Mouse (Mus musculus) T-helper 1 cell (primary cell): ENCODE results near the gene Mcl1.

ENCODE experiments used
- in situ Hi-C: fragments of 300-600 bp; cut with MboI, MseI; formaldehyde crosslinking; loops from one replicate; pipeline ENCODE4 v1.15.1; 2025; ENCODE audit warnings: high pct_unique_total_duplicates

Mcl1 gene

GRCm38 (mm10) chr3:95685701-95686100, 27.1 kb downstream of the Mcl1 start:
- in situ Hi-C loops, result no loop called here

- in situ Hi-C loops, result no loop called here
Measured at GRCm38 (mm10) chr3:95686492-95687167, 28.0 kb downstream of the Mcl1 start.

GRCm38 (mm10) chr3:95687168-95687523, 28.6 kb downstream of the Mcl1 start:
- in situ Hi-C loops, result no loop called here

- in situ Hi-C loops, result no loop called here
Measured at GRCm38 (mm10) chr3:95687524-95688421, 29.2 kb downstream of the Mcl1 start, which contains the start of gene Adamtsl4. Gene Adamtsl4 (minus strand): TSS chr3:95687917.

GRCm38 (mm10) chr3:95689171-95689915, 30.8 kb downstream of the Mcl1 start:
- in situ Hi-C loops, result no loop called here

- in situ Hi-C loops, result loop anchor here (5.0 kb wide), 1 partner anchor 97 kb away; no protein-coding TSS in a partner anchor
Measured at GRCm38 (mm10) chr3:95689940-95690339, 31.4 kb downstream of the Mcl1 start.

GRCm38 (mm10) chr3:95690552-95690951, 32.0 kb downstream of the Mcl1 start:
- in situ Hi-C loops, result loop anchor here (5.0 kb wide), 1 partner anchor 97 kb away; no protein-coding TSS in a partner anchor

GRCm38 (mm10) chr3:95692677-95693076, 34.1 kb downstream of the Mcl1 start:
- in situ Hi-C loops, result loop anchor here (5.0 kb wide), 1 partner anchor 95 kb away; no protein-coding TSS in a partner anchor

GRCm38 (mm10) chr3:95693821-95694807, 35.5 kb downstream of the Mcl1 start:
- in situ Hi-C loops, result loop anchor here (5.0 kb wide), 1 partner anchor 93 kb away; no protein-coding TSS in a partner anchor

GRCm38 (mm10) chr3:95694808-95695703, 36.5 kb downstream of the Mcl1 start:
- in situ Hi-C loops, result loop anchor here (5.0 kb wide), 2 partner anchors 42 to 92 kb away; partner anchors contain the start of gene Ecm1

- in situ Hi-C loops, result loop anchor here (5.0 kb wide), 1 partner anchor 42 kb away; the partner anchor contains the start of gene Ecm1
Measured at GRCm38 (mm10) chr3:95695796-95696195, 37.2 kb downstream of the Mcl1 start.

GRCm38 (mm10) chr3:95696360-95696759, 37.8 kb downstream of the Mcl1 start:
- in situ Hi-C loops, result loop anchor here (5.0 kb wide), 1 partner anchor 41 kb away; the partner anchor contains the start of gene Ecm1

GRCm38 (mm10) chr3:95698286-95698685, 39.7 kb downstream of the Mcl1 start:
- in situ Hi-C loops, result loop anchor here (5.0 kb wide), 1 partner anchor 39 kb away; the partner anchor contains the start of gene Ecm1

- in situ Hi-C loops, result no loop called here
Measured at GRCm38 (mm10) chr3:95700233-95700681, 41.7 kb downstream of the Mcl1 start.

GRCm38 (mm10) chr3:95701085-95701484, 42.5 kb downstream of the Mcl1 start:
- in situ Hi-C loops, result no loop called here

GRCm38 (mm10) chr3:95701877-95702540, 43.4 kb downstream of the Mcl1 start:
- in situ Hi-C loops, result no loop called here

GRCm38 (mm10) chr3:95703276-95703675, 44.7 kb downstream of the Mcl1 start:
- in situ Hi-C loops, result no loop called here

- in situ Hi-C loops, result no loop called here
Measured at GRCm38 (mm10) chr3:95704612-95705011, 46.0 kb downstream of the Mcl1 start.
